Mouse (Mus musculus) heart, embryonic 13.5 days (tissue): ENCODE results near the gene Tgfb1. TPM values are rescaled to one million over a fixed set of nuclear protein-coding genes. Genes with fewer than 3 reads are reported as not detected.

Experiments
- ATAC-seq: fragments of 200-750 bp; cut with Nextera tagmentation; 2 replicates; pipeline ENCODE4 v1.8.0; 2017; ENCODE audit warnings: moderate TSS enrichment; ENCODE audit not compliant: insufficient number of reproducible peaks, low FRiP score, low TSS enrichment; ENCODE audit errors: extremely low read depth
- H3K27ac ChIP-seq: fragments of 300-500 bp; sonication (generic); replicated peaks from 2 replicates; pipeline ENCODE4 v1.5.1; 2015; ENCODE audit warnings: moderate library complexity, mild to moderate bottlenecking, inconsistent platforms
- H3K27me3 ChIP-seq: fragments of 300-500 bp; sonication (generic); replicated peaks from 2 replicates; pipeline ENCODE4 v1.6.1; 2015; ENCODE audit warnings: mild to moderate bottlenecking, inconsistent platforms
- H3K36me3 ChIP-seq: fragments of 300-500 bp; sonication (generic); 2 replicates; pipeline ENCODE4 v1.6.1; 2015; ENCODE audit warnings: mild to moderate bottlenecking, inconsistent platforms
- H3K4me1 ChIP-seq: fragments of 300-500 bp; sonication (generic); 2 replicates; pipeline ENCODE4 v1.6.1; 2015; ENCODE audit warnings: inconsistent platforms
- H3K4me2 ChIP-seq: fragments of 300-500 bp; sonication (generic); 2 replicates; pipeline ENCODE4 v1.6.1; 2015; ENCODE audit warnings: inconsistent platforms, mild to moderate bottlenecking, moderate library complexity
- H3K4me3 ChIP-seq: fragments of 300-500 bp; sonication (generic); 2 replicates; pipeline ENCODE4 v1.5.1; 2015; ENCODE audit warnings: moderate library complexity, mild to moderate bottlenecking, inconsistent platforms
- H3K9ac ChIP-seq: fragments of 300-500 bp; sonication (generic); 2 replicates; pipeline ENCODE4 v1.6.1; 2015; ENCODE audit warnings: inconsistent platforms, mild to moderate bottlenecking, moderate library complexity
- H3K9me3 ChIP-seq: fragments of 300-500 bp; sonication (generic); 2 replicates; pipeline ENCODE4 v1.6.1; 2016; ENCODE audit warnings: inconsistent platforms
- WGBS: fragments of 180-500 bp; shearing (Covaris S2); methylation state at CpG from one replicate; pipeline ENCODE4 v1.1.7; 2015; ENCODE audit warnings: mixed read lengths; 5-methylcytosine and 5-hydroxymethylcytosine counted together
- polyA plus RNA-seq: library from polyadenylated mRNA; unstranded; fragments of >200 nt; fragmentation: Nextera tagmentation; extraction: Ambion mirVana; gene quantifications from 2 replicates; pipeline ENCODE4 v1.2.1, GENCODE M21; 2015

Tgfb1 gene
- polyA plus RNA-seq, 1 experiment from 2014 or later: 4.3 TPM

GRCm38 (mm10) chr7:25746844-25747243 lies 60.0 kb downstream of the Tgfb1 start:
- H3K4me2 ChIP-seq: no peak overlapping the region
- H3K27ac ChIP-seq: no peak overlapping the region
- no peaks in the 10 kb centered on the region for H3K27me3 ChIP-seq
- H3K9me3 ChIP-seq: no peaks in the 10 kb centered on the region
- peaks cover 18% of the 10 kb centered on the region for H3K4me1 ChIP-seq
- no peak overlapping the region for H3K9ac ChIP-seq
- no peak overlapping the region for H3K4me3 ChIP-seq
- WGBS: 43% methylated on average over 3 of the region's 3 CpGs
- H3K36me3 ChIP-seq: peaks cover 99% of the 10 kb centered on the region
- ATAC-seq: no peak

DNA sequence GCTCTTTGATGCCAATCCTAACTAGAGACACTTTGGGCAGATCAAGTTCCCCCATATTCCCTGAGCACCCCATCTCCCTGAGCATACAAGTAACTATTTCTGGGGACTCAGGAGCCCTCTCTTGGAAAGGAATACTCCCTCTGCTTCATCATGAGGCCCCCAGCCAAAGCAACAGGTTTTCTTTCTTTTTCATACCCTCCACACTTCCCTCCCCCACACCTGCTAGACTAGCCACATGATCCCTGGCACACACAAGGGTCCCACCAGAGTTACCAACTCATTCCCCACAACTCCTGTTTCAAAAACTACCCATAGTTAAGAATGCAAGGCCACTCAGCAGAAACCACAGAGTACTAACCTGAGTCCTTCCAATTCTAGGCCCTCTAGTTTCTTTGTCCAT lies 66.3 kb downstream of the Tgfb1 start:
- peaks cover 30% of the 10 kb centered on the region for H3K4me1 ChIP-seq
- peak overlapping the region; percentile 99 for H3K4me3 ChIP-seq
- H3K9me3 ChIP-seq: no peaks in the 10 kb centered on the region
- peak overlapping the region; percentile 99; the same call in 1 of the 2 replicates for H3K27ac ChIP-seq
- H3K9ac ChIP-seq: peak overlapping the region; percentile 100
- peaks cover 47% of the 10 kb centered on the region for H3K36me3 ChIP-seq
- H3K4me2 ChIP-seq: peak overlapping the region; percentile 90
- ATAC-seq: no peak
- H3K27me3 ChIP-seq: no peaks in the 10 kb centered on the region

- Histone ChIP-seq H3K27ac (peak overlapping the region; percentile 99), H3K27me3 (no peaks in the 10 kb centered on the region), H3K4me1 (peaks cover 30% of the 10 kb centered on the region), H3K36me3 (peaks cover 47% of the 10 kb centered on the region), H3K4me3 (peak overlapping the region; percentile 99), H3K9me3 (no peaks in the 10 kb centered on the region), H3K4me2 (peak overlapping the region; percentile 90), H3K9ac (peak overlapping the region; percentile 100)
- under 1% methylated on average over 46 of the region's 46 CpGs for WGBS
- ATAC-seq: 0 out of 2 replicates have a peak, but pooled peaks have one; percentile 3
These were observed 67.0 kb downstream of the Tgfb1 start for GRCm38 (mm10) chr7:25753643-25754438.

DNA sequence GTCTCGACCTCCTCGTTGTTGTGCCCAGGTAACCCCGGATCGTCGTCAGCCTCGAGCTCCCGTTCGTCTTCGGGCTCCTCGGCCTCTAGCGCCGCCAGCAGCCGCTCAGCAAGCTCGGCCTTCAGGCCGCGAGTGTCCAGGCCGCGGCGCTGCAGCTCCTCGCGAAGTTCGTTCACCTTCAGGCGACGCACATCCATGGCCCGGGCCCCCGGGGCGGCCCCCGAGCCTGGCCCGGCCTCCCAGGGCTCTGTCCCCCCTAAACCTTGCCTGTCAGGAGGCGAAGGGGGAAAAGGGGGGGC lies 67.6 kb downstream of the Tgfb1 start:
- peak overlapping the region; percentile 100 for H3K9ac ChIP-seq
- H3K4me1 ChIP-seq: peaks cover 30% of the 10 kb centered on the region
- WGBS: 1% methylated on average over 19 of the region's 30 CpGs
- no peaks in the 10 kb centered on the region for H3K9me3 ChIP-seq
- H3K27me3 ChIP-seq: no peaks in the 10 kb centered on the region
- H3K27ac ChIP-seq: peak overlapping the region; percentile 99
- peak overlapping the region; percentile 99 for H3K4me3 ChIP-seq
- no peak for ATAC-seq
- H3K36me3 ChIP-seq: peaks cover 47% of the 10 kb centered on the region
- H3K4me2 ChIP-seq: peak overlapping the region; percentile 90

Other genes with a start within 250 kb of the Tgfb1 start
- 2.6 and 2.9 TPM in 2 replicates for gene Ceacam1, start 209.4 kb upstream of the Tgfb1 start, polyA plus RNA-seq
- gene Ceacam2, start 147.1 kb upstream of the Tgfb1 start, polyA plus RNA-seq: 0.05 TPM in 1 of 2 replicates, not detected in the other
- gene Erich4, start 71.1 kb upstream of the Tgfb1 start, polyA plus RNA-seq: not detected in 2 replicates
- gene Dmac2, start 67.6 kb upstream of the Tgfb1 start, polyA plus RNA-seq: 49.5 and 57.7 TPM in 2 replicates
- 5.7 and 5.8 TPM in 2 replicates for gene B3gnt8, start 60.3 kb upstream of the Tgfb1 start, polyA plus RNA-seq
- gene Bckdha, start 28.0 kb upstream of the Tgfb1 start, polyA plus RNA-seq: 56.3 and 56.9 TPM in 2 replicates
- 40.4 and 42.1 TPM in 2 replicates for gene Exosc5, start 27.8 kb upstream of the Tgfb1 start, polyA plus RNA-seq
- 1.4 and 1.5 TPM in 2 replicates for gene Tmem91, start 11.8 kb upstream of the Tgfb1 start, polyA plus RNA-seq
- gene B9d2, start 6.2 kb upstream of the Tgfb1 start, polyA plus RNA-seq: 30.8 and 32.8 TPM in 2 replicates
- 19.7 and 22.1 TPM in 2 replicates for gene Ccdc97, start 32.1 kb downstream of the Tgfb1 start, polyA plus RNA-seq
- gene Hnrnpul1, start 67.8 kb downstream of the Tgfb1 start, polyA plus RNA-seq: 38.1 and 38.8 TPM in 2 replicates
- 47.3 and 48.6 TPM in 2 replicates for gene Axl, start 101.7 kb downstream of the Tgfb1 start, polyA plus RNA-seq
- 2.7 and 3.0 TPM in 2 replicates for gene Cyp2s1, start 129.9 kb downstream of the Tgfb1 start, polyA plus RNA-seq
- not detected in 2 replicates for gene Cyp2b10, start 210.6 kb downstream of the Tgfb1 start, polyA plus RNA-seq